Mouse (Mus musculus) WW6 (cell line): ENCODE data around the gene Grin2a.

Source experiments
- DNase-seq: peaks from one replicate; pipeline ENCODE4 v3.0.0-alpha.2; 2013; ENCODE audit warnings: low read depth, low spot score

Grin2a gene

DNA sequence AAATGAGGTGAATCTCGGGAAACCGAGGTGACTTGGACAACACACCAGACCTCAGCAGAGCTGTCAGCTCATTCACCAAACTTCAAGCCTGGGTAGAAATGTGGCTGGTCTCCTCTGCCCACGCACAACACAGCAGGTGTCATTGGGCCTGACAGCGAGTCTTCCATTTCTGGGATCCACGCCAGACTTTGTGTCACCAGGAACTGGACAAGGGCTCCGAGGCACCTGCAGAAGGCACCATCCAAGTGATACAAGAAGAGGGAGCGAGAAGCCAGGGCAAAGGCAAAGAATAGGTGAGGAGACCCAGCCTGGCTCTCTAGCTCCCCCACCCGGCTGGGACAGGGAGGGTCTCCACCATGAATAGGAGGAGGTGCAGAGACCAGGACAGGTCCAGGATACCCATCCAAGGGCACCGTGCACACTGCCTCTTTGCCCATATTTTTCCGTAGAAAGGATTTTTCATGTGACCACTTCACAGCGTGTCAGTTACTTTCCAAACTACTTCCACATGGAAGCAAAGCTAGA is 244.3 kb downstream of the Grin2a start:
- DNase-seq, result peak; percentile 22

DNA sequence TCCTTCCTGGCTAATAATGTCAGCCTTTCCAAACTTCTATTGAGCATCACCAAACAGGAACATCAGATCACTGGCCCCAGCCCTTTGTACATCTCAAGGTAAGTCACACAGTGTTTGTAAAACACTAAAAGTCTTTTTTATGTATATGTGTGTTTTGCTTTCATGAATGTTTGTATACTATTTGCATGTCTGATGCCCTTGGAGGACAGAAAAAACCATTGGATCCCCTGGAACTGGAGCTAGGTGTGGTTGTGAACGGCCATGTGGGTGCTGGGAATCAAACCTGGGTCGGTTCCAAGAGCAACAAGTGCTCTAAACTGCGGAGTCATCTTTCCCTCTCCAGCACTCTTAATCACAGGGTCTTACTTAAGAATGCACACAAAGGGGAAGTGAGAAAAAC is 245.7 kb downstream of the Grin2a start:
- DNase-seq, result no peak

DNA sequence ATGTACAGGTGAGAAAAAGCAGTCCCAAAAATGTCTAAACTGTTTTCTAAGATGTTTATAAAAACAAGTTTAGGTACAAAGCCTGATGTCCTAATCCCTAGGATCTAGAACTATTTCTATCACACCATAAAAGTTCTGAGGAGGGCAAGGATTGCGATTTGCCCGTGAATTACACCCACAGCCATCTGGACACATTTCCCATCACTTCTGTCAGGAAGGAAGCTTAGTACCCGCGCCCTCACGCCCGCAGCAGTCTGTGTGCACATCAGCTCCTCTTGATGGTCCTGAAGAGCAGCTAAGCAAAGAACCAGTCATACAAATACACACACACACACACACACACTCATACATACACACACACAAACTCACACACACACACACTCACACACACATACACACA is 252.9 kb downstream of the Grin2a start:
- no peak for DNase-seq

DNA sequence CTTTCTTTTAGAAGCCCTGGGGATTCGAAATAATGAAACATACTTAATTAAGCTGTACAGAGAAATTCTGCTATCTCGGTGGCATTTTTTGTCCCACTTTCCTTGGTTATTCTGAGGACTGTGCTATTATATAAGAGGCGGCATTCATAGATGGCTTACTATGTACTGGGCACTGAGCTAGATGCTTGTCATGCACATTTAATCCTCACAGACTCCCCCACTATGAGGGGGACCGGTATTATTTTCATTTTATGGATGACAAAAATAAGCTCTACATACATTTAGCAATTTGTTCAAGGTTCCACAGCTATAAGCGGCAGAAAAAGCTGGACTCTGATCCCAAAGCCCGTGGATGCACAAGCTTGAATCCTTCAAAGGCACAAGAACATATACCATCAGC is 256.7 kb downstream of the Grin2a start:
- DNase-seq, result no peak

DNA sequence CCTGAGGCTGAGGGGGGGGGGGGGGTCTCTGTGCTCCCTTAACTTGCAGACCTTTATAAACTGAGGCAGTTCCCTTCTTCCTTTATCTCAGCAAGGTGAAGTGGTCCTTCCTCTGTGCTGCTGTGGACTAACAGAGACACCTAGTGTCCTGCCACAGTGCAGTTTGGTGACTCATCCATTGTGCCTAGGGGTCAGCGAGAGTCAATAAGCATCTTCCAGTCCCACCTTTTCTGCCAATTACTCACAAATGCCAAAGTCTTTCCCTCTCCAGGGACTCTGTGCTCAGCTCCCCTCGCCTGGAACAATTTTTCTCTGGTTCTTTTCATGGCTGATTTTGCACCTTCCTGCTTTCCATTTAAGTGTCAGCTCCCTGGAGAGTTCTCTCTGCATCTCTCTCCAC is 258.2 kb downstream of the Grin2a start:
- no peak for DNase-seq

DNA sequence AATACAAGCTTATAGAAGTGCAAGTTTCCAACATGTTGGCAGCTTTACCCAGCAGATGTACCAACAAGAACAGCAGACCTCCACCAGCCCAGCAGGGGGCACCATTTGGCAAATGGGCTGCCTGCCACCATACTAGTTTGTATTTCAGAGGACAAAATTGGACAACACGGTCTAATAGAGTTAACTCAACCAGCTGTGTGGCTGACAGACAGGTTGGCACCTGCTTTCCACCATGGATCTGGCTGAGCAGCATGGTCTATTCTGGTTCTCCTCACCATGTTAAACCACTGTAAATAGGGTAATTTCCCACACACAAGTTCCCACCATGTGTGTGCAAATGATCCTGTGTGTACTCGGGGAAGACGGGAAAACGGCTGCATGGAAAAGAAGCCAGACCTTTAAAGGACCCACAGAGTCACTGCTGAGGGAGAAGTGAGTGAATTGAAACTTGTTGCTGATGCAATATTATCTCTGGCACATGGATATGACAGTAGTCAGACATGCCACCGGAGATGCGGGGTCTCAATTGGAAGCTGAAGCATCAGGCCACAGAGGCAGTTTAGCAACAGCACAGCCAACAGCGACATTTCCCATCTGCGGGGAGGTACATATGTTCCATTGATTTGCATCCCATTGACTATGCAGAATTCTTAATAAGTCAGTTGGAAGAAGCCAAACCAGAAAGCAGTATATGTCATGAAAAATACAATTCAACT is 259.8 kb downstream of the Grin2a start:
- no peak for DNase-seq

DNA sequence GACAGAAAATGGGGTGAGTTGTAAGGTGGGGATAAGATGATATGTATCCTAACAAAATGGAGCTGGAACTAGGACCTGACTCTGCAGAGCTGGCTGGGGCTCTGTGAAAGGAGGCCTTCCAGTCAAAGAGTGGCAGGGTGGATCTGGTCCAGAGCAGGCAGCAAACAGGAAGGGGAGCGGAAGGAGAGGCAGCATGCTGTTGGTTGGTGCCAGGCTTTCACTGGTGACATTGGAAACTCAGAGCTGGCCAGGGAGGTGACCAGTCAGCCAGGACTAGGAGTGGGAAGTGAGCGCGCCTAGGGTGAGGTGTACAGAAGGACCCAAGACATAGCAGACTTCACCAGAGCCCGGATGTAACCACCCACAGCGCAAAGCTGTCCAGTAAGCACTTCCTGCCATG is 267.8 kb downstream of the Grin2a start:
- no peak for DNase-seq

DNA sequence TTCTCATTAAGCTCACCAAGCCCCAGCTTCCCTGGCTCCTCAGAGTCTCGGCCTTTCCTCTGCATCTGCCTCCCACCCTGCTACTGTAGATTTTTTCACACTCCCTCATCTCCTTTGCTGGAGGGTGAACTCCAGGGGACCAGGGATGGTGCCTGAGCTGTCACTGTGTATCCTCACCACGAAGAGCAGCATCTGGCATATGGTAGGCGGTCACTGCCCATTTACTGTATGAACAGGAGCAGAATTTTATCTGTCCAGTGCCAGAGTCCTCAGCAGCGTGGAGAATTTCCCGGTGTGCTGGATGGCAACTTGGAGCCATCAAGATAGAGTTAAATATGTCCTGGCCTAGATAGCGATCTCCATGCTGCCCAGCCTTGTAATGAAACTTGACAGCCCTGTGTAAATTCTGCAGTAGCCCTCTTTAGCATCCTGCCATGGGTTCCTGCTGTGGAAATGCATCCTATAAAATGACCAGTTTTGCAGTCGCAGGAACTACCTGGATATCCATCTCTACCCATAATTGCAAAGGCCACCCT is 269.7 kb downstream of the Grin2a start:
- no peak for DNase-seq

DNA sequence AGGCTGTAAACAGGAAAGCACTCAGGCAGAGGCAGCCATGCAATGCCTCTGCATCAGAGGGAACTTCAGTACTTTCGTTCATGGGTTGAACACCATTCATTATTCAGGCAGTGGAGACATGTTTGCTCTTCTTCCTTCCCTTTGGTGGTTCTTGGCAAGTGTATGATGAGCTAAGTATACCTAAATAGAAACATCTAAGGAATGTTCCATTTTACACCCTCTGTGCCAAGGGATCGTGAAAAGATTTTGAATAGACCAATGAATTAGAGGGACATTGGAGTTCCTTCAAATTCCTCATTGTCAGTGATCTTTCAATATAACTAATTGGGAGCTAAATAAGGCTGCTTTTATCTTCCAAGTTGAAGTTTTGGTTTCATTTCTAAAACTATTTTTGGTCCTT is 284.0 kb downstream of the Grin2a start:
- DNase-seq, result no peak

DNA sequence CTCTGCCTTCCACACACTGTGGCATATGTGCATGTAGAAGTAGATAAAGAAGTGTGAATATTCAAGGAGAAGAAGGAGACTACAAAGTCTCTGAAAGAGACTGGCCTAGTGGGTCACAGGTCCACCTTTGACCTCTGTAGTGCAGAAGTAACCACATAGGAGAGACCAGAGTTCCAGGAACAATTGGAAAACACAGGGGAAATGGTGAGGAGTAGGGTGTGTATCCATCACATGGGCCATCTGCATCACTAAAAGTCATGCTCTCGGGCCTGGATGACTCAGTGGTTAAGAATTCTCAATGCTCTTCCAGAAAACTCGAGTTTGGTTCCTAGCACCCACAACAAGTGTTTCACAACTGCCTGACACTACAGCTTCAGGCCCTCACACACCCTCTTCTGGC is 285.4 kb downstream of the Grin2a start:
- DNase-seq, result no peak

DNA sequence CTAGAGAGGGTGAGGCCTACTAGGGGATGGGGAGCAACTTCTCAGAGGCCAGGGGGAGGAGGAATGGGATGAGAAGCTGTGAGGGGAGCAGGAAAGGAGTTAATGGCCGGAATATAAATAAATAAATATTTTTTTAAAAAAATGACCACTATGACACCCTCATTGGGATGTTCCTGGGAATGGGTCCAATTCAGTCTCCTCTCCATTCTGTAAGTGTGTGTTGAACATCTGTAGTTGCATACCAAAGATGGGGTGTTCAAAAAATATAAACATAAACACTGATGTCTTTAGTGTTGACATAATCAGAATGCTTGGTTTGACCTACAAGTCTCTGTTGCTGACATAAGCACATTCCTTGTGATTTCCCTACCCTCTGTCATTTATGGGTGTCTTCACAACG is 298.2 kb downstream of the Grin2a start:
- DNase-seq, result no peak

DNA sequence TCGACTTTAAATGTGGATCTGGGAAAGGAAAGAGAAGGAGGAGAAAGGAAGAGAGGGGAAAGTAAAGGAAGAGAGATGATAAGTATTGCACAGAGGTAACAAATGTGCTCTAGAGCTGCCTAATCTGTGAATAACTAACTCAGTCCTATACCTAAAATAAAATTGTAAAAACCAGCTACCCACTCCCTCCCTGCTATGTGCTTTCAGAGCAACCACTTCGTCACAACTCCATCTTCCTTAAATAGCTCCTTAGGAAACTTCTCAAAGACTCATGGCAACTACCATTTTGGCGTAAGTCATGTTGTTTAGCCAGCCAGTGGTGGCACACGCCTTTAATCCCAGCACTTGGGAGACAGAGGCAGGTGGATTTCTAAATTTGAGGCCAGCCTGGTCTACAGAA is 301.3 kb downstream of the Grin2a start:
- DNase-seq, result no peak

DNA sequence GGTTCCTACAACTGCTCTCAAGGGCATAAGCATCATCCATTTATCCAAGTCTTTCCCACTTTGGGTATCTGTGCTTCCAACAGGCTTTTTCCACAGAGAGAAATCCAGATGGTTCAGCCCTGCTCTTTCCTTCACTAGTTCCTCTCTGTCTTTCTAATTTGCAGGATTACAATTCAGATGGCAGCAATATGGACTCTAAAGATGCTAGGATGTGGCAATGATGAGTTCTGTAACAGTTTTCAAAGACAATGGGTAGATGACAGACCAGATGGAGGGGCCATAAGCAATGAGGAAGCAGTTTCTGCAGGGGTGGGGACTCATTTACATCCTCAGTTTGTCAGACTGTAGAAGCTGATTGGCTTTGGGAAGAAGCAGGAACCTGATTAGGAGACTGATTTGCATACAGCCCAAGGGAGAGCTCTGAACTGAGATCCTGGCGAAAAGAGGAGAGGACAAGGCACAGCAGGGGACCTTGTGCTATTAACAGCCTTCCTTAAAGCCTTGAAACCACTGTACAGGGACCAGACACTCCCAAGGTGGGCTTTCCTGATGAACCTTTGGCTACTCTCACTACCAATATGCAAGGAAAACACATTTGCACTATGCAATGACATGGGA is 306.7 kb downstream of the Grin2a start:
- DNase-seq, result no peak

DNA sequence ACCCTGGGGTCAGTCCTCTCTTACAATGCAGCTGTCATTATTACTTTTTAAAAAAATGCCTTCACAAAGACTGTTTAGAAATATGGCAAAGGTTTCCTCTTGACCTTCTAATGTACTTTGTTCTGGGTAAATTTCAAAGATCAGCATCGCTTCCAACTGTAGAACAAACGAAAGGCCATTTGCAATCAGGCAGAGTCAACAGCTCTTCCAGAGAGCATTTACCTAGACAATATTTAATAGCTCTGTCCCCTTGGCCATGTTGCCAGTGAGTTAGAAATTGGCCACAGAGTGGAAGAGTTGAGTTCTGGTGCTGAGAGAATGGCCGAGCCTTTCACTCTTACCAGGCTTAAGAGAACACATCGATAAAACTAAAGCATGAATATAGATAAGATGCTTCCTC is 314.8 kb downstream of the Grin2a start:
- DNase-seq, result no peak

DNA sequence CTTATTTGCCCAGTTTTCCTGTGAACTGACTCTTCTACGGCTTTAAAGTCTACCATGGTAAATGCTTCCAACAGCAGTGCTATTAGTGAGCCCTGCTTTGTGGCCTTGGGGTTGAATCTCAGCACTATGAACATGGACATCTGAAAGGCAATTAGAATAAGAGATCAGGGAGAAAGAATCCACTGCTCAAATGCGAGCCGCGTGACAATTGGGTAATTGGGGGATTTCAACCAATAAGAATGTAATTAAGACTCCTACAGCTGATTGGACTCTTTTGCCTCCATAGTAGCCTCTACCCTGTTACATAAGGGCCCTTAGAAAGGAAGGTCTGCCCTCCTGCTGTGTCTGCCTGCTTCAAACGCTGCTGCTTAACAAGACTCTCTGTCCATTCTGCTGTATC is 315.4 kb downstream of the Grin2a start:
- DNase-seq, result no peak

DNA sequence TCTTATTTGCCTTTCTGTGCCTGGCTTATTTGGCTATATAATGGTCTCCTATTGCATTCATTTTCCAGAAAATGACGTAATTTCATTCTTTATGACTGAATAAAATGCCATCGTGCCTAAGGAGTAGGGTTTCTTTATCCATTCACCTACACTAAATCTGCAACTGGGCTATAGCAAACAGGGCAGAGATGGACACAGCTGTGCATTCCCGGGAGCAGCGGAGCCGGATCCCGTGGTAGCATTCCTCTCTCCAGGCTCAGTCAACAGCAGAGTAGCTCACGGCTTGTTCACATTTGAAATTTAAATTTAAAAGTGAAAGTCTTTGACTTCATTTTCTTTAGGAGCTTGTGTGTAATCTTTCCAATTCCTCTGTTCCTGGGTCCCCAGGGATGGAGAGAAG is 316.6 kb downstream of the Grin2a start:
- DNase-seq, result no peak

DNA sequence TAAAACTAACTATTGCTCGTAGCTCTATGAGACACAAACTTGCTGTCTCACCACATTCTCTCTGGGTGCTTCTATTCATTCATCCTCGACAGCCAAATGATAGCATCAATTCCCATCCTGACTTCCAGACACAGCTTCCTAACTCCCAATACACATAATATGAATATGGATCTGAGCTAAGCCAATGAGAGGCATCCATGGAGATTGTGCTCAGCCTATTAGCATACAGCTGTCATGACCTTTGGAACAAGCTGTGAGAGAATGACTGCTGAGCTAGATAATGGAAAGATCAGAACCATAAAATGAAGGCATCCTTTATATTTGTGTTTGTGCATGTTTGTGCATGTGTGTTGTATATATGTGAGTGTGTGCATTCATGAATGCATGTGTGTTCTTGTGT is 323.0 kb downstream of the Grin2a start:
- DNase-seq, result no peak

DNA sequence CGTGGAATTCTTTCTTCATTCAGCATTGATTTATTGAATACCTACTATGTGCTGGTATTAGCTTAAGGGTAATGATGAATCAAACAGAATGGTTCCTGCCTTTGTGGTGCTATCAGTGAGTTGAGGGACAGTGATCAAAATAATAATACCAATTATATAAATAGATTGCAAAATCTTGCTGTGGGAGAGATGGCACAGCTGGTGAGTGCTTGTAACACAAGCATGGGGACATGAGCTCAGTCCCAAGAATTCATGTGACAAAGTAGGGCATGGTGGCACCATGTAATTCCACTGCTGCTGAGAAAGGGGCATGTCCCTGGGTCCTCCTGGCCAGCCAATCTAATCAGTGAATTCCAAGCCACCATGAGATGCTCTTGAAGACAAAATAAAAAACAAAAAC is 324.1 kb downstream of the Grin2a start:
- DNase-seq, result no peak

DNA sequence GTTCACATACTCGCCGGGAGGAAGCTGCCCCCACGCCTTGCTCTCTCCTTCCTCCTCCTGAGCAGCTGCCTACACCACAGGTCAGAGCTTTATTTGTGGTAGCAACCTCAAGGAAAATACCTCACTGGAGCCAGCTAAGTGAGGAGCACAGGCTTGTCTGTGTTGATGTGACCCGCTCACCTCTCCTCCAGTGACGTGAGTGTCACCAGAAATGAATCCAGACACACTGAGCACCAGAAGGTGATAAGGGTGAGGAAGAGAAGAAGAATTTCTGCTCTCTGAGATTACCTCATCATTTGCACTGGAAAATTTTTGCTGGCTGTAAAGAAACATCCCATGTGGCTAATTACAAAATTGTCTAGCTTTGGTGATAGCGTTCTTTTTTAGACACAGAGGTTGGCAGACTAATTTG is 324.6 kb downstream of the Grin2a start:
- DNase-seq, result no peak

DNA sequence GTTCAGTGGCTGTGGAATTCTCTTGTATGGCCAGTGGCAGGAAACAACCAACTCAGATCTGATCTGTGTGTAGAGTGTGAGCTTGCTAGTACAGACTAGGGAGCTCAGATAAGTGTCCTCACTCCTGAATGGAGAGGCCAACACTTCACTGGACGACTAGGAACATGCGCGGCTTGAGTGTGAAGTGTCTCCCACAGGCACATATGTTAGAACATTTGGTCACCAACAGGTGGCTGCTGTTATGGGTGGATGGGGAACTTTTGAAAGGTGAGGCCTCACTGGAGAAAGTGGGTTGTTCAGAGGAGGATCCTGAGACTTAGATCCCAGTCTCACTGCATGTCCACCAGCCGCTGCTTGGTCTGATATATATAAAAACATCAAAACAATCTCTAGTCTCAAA is 329.5 kb downstream of the Grin2a start:
- DNase-seq, result no peak

DNA sequence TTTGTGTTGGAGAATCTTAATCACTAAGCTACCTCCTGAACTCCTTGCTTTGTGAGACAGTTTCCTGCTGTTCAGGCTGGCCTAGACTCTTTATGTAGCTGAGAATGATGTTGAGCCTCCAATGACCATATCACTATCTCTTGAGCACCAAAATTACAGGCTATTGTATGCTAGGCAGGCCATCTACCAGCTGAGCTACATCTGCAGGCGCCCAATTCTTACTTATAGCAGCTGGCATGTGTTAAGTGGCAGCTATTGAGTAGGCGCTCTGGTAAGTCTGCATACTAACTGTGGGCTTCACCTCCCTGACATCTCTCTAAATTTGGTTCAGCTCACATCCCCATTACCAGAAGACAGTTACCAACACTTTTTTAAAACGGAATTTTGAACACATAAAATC is 331.3 kb downstream of the Grin2a start:
- DNase-seq, result no peak

DNA sequence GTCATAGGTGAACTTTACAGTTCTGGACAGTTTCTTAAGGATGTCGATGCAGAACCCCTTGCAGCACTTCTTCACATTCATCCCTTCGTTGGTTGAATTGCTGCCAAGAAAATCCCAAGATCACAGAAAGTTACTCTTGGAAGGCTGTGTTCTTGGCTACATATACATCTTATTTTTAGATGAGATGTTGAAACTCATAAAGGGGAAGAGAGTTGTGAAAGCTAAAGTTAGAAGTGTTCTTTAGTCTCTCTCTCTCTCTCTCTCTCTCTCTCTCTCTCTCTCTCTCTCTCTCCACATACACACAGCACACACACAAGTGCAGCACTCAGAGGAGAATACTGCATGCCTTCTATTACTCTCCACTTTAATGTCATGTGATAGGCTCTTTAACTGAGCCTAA is 331.9 kb downstream of the Grin2a start:
- no peak for DNase-seq
